Mouse (Mus musculus): Measurements from ENCODE around the gene Cdk12.
A peak's percentile ranks its signal among the peaks of the same experiment; 100 is the strongest.

Cdk12 gene

DNA sequence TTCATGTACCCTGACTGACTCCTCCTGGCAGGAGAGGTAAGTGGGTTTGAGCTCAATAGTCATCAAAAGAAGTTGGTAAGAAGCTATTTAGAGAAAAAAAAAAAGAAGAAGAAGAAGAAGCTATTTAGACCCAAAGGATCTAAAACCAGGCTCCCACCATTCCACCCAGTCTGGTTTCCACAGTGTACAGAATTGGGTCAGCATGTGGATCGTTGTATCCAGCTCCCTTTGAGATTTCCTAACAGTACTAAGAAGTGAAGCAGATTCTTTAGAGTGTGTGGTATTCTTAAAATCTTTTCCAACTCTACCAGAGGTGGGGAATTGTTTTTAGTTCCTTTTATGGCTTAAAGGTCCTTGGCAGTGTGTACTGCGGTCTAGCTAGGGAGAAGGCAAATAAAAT is 50.9 kb downstream of the Cdk12 start:
- DNase-seq (ENCODE audit: low spot score in 2 of 2), result no peak

DNA sequence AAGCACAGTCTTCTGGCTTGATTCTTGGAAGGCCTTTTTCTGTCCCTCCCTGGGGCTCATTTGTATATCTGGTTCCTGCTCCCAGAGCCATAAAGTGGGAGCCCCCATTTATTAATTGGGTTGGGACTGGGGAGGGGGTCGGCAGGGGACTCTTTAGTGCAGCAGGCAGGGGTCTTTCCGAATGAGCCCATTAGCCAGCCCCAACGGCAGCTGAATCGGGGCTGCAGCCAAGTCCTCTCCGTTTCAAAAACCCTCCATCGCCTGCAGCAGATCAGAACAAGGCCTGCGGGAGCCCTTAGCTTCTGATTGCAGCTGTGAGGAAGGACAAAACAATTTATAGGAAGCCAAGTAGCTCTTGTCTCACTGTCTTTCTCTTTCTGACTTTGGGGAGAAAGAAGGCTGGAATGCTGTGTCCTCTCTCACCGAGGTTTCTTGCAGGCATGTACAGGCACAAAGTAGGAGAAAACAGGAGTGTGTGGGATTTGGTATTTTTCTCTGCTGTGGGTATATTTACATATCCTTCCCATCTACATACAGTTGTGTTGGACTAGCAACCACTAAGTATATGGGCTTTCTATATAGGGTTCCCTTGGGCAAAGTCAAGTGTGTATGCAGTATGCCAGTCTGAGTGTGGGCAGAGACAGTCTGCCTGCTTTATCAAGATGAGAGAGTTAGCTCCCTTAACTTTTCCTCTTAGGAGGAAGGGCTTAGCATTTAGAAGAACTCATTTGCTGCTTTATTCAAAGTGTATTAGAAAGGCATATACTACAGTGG is 58.0 kb downstream of the Cdk12 start:
- DNase-seq (ENCODE audit: low spot score in 2 of 2), result no peak

DNA sequence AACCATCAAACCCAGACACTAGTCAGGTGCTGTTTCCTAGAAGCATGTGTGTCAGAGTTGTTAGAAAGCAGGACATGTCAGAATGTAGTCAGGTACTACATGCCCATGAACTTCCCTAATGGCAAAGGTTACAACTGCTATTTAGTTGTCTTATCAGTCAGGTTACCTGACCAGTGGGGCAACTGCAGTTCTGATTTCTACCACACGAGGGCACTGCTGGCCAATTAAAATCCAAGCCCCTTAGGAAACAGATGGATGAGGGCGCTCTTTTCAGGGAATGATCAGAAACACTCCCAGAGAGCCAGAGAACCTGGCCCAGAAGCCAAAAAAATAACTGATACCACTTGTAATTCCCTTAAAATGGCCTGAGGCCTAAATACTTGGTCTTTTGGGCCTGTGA is 62.2 kb downstream of the Cdk12 start:
- peak; percentile 63 to 81 for DNase-seq (ENCODE audit: low spot score in 2 of 2)

DNA sequence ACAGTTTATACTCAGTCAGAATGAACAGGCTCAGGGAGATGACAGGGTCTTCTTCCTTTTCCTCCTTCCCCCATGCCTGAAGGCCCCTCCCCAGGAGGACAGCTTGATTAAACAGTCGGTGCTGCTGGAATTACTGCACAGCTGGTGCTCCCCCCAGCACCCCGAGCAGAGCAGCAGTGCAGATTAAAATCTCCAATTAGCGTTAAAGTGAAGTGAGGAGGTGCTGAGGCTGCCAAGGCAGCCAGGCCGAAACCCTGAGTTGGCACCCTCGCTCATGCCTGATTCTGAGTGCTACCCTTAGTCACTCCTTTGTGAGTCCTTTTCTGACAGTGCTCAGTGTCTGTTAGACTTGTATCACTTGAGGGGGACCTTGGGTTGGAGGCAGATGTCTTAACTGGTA is 63.0 kb downstream of the Cdk12 start:
- DNase-seq (ENCODE audit: low spot score in 2 of 2), result no peak

DNA sequence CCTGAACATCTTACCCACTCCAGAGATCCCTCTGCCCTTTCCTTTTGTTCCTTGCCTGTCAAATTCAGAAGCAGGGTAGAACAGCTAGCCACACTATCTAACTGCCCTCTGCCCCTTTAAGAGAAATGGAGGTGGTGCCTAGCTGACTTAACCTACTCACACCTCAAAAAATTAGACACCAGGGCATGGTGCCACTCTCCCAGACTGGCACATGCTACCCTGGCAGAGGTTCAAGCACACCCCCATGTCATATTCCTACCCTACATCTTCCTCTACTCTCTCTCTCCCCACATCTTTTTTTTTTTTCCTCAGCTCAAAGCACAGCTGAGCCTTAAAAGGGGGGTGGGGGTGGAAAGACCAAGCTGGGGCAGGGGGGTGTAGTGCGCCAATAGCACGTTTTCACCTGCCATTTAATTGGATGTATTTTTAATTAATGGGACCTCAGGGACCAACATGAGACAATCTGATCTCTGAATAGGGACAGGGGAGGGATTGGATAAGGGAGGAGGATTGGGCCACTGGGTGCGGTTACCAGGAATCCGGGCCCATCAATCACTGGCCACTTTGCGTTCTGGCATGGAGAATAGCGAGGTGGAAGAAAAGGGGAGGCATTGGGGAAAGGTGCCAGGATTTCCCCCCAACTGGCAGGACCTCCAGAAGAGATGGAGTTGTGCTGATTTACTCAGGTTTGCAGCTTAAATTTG is 64.0 kb downstream of the Cdk12 start:
- no peak for DNase-seq (ENCODE audit: low spot score in 2 of 2)

DNA sequence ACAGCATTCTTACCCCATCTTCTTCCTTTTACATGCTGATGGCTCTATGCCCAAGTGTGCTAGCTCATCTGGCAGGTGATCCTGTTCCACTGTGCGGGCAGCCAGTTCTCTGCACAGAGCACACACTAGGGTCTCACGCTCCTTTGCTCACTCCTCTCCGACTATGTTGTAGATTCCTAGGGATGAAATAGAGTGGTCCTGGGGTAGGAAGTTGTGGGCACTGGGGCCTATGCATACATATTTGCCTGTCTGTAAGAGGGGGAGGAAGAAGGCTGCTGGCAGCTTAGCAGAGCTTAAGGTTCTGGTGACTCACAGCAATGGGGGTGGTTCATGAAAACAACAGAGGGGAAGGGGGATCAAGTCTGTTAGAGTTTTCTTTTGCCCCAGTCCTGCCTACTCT is 67.2 kb downstream of the Cdk12 start:
- no peak for DNase-seq (ENCODE audit: low spot score in 2 of 2)

DNA sequence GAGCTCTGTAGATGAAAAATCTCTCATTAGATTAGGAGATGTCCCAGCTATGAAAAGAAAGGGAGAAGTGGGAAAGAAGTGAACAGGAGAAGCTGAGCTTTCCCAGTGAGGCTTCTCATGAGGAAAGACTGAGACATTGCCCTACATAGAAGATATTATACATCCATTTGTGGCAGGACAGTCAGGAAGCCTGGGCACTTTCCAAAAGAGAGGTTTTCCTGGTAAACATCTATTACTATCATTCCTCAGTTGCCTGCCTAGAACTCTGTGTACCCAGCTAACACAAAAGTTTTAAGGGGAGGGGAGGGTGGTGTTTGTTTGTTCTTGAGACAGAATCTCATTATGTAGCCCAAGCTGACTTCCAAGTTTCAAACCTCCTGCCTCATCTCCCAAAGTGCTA is 67.6 kb downstream of the Cdk12 start:
- DNase-seq (ENCODE audit: low spot score in 2 of 2), result no peak

DNA sequence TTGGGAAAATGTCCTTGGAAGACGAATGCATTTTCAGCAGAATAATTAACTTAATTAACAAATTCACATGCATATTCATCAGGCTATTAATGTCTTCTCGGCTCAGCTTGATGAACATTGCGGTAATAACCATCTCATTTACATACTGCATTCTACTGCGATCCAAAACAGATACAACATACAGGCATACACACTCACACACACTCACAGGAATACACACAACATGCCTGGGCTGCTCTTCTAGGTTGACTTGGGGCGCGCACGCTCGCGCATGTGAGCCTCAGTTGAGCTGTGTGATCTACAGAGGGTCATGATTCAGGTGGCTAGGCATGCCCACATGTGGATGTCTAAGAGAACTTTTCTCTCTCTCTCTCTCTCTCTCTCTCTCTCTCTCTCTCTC is 80.9 kb downstream of the Cdk12 start:
- peak in 1 of 2 experiments; percentile 36 for DNase-seq (ENCODE audit: low spot score in 2 of 2)

DNA sequence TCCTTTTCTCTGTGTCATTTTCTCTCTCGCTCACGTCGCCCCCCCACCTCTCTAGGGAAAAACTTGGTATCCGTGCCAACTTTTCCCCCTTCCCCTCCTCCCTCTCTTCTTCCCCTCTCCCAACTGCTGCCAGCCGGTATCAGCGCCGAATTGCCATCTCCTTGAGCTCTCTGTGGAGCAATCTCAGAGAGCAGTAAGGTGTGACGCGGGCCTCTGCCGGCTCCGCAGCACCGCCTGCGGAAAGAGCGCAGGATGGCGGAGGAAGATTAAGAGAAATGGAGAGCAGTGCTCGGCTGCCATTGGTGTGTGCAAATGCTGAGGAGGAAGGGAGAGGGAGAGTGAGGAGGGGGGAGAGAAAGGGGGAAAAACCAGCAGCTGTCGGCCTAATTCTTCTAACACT is 81.4 kb downstream of the Cdk12 start:
- peak; percentile 44 to 61 for DNase-seq (ENCODE audit: low spot score in 2 of 2)

DNA sequence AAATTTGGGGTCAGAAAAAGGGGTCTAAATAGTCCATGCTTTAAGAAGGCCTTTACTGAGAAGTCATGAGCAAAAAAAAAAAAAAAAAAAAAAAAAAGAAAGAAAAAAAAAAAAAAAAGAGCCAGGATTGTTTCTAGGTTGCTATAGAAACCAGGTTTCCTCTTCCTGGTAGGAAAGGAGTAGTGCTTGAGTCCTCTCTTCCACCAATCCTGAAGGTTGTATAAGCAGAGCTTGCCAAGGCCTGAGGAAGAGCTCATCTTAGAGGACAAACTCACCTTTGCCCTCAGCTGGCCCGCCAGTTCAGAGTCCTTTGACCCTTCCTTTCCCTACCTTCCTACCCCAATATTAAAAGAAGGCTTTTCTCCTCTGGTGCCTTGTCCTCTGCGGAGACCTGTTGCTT is 82.5 kb downstream of the Cdk12 start:
- no peak for DNase-seq (ENCODE audit: low spot score in 2 of 2)

DNA sequence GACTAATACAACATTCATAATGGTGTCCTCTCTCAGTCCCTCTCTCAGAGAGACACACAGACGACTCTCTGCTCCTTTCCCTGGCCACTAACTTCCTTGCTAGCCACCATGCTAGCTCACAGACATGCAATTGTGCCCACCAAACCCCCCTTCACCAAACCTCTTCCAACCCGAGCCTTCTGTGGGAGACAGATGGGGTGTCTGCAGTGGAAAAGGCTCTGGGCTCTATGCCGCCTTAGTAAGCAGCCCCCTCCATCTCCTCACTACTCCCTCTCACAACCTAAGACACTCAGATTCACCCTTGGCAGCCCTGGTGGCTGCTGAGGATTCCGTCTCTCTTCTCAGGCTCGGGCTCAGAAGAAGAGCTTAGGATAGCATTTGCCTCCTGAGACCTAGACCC is 84.7 kb downstream of the Cdk12 start:
- no peak for DNase-seq (ENCODE audit: low spot score in 2 of 2)

DNA sequence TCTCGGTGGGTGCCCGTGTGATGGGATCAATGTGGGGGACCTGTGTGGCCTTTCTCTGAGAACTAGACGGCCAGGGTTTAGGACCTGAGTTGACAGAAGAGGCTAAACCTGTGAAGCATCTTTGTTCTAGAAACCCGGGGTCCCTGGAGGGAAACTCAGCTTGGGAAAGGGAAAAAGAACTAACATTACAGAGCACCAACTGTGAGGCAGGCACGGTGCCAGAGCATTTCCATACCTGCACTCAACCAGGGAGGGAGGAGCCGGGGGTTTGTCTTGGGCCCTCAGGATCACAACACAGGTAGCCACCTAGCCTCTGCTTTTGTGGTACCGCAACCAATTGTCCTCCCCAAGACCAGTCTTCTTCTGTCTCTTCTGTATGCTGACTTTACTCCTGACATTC is 85.1 kb downstream of the Cdk12 start:
- no peak for DNase-seq (ENCODE audit: low spot score in 2 of 2)

DNA sequence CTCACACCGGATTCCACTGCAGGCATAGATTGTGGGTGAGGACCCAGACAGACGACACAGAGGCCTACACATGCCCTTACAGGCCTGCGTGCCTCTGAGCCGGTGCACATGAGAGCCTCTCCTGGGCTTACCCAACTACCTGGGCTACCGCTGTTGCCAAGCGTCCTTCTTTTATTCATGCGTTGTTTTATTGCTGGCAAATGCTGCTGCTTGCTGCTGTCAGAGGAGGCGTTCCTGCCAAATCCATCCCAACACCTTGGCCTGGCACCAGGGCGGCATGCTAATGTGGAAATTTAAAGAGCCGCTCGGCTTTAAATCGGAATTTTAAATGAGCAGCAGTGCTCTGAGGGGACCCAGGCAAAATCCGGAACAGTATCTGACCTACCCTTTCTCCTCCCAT is 87.0 kb downstream of the Cdk12 start:
- peak in 1 of 2 experiments; percentile 21 for DNase-seq (ENCODE audit: low spot score in 2 of 2)

DNA sequence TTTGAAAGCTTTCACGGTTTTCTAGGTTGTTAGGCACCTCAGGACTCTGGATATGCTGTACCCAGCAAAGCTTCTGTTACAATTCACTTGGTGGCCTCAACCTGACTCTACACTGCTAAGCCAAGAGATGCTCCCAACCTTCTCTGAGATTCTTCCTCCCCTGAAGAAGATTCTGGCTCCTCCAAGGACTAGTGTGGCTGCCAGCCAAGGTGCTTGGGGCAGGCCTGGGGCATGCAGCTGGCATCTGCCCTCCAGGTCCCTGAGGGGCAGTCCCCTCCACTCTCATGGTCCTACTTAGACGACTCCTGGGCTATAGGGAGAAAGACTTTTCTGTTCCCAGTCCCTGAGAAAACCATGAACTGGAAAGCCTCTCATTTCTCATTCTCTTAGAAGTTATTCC is 88.0 kb downstream of the Cdk12 start:
- no peak for DNase-seq (ENCODE audit: low spot score in 2 of 2)

DNA sequence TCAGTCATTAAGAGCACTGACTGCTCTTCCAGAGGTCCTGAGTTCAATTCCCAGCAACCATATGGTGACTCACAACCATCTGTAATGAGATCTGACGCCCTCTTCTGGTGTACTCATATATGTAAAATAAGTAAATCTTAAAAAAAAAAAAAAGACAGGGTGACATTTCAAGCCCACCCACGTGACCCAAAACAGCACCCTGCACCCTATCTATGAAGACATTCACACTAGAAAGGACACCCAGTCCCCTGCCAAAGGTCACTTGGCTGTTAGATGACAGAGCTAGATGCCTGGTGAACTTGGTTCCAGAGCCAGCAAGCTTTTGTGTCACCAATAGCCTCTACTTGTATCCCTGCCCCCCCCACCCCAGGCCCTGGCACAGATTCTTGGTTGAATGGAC is 90.2 kb downstream of the Cdk12 start:
- no peak for DNase-seq (ENCODE audit: low spot score in 2 of 2)

DNA sequence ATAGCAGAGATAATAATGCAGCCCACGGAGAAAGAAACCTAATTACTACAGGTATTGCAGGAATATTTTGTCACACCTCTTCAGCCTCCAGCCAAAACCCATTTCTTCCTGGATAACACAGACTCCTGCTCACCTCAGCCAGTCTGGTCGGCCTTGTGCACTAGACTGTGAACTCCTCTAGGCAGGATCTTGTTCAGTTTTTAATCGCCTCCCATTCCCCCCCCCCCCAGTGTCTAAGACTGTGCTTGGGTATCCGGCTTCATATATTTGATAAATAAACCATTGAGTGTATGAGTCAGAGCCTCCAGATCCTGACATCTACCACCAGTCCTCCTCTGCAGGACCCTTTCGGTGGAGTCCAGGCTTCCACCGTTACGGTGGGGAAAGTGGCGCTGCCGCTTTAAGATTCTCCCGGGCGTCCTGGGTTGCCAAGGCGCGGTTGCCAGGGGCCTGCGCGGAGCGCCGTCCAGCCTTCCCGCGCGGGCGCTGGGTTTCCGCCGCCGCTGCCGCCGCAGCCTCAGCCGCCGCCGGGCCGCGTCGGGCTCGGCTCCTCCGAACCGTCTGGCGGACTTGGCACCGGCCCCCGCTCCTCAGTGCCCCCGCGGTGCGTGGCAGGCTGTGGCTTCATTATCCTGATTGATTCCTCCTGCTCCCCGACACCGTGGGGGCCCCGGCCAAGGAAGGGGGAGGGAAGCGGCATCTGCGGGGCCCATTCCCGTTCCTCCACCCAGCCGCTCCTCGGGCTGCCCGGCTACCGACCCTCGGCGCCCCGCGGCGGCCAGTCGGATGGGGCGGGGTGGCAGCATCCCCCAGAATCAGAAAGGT is 91.5 kb downstream of the Cdk12 start:
- DNase-seq (ENCODE audit: low spot score in 2 of 2), result peak; percentile 39 to 75

DNA sequence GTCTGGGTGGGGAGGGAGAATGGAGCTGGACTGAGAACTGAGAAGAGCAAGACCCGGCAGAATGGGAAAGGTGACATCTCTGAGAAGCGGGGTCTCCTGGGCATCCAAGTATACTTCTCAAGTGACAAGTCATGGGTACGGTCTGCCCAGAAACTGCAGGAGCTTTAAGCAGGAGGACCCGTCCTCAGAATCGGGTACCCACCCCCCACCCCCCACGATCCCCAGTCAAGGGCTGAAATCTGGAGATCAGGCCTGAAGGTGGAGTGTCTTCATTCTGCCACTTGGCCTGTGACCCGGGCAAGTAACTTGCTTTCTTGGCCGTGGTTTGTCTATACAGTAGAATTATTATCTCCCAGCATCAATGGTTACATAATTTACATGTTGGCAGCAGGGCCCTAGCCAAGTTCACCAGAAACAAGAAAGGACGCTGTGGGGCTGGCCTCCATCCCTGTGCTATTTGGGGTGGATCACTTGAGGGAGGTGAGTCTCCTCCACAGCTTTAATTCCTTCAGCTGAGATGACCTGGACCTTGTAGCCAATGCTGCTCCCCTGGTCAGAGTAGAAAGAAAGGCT is 92.2 kb downstream of the Cdk12 start:
- DNase-seq (ENCODE audit: low spot score in 2 of 2), result no peak

DNA sequence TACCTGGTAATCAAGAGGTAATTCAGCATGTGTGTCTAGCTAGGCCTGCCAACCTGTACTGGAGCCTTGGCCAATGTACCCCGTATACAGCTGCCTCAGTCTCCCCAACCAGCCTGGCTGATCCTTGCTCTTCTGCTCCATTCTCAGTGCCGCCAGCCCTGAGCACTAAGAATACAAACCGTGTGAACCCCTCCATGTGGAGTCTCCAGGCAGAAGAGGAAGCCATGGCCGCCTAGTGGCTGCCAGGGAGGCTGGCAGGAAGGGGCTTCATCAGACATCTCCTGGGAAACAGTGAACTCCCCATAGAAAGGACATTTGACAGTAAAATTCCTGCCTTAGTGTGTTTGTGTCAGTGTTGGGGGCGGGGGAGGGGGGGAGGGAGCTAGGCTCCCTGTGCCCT is 93.4 kb downstream of the Cdk12 start:
- DNase-seq (ENCODE audit: low spot score in 2 of 2), result peak; percentile 47 to 58

DNA sequence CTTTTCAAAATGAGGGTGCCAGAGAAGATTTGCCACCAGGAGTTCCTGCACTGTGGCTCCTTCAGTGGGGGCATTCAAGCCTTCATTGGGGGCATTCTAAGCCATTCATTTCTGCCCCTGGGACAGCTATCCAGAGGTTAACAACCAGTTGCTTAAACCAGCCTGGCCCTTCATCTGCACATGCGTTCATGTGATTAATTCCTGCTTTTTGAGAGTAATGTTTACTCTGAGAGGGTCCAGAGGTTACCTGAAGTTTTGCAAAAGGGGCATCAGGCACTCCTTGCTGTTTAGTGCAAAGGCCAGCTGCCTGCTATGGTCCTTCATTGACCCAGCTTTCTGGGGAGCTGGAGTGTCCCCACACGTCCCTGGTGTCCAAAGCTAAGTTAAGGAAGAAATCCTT is 94.1 kb downstream of the Cdk12 start:
- no peak for DNase-seq (ENCODE audit: low spot score in 2 of 2)

DNA sequence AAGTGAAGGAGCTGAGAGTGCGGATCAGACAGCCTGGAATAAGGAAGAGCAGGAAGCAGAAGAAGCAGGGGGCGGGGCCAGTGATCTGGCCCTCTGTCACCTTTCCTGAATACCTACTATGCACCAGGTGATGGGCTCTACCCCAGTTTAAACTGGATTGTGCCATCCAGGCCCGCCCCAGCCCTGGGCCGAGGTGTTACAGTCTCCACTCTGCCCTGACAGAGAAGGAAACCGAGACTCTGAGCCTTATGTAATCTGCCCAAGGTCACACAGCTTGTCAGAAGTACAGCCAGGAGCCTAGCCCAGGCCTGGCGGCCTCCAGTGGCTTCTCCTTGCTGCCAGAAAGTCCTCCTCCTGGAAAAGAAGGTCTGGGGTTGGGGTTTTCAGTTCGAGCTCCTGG is 94.9 kb downstream of the Cdk12 start:
- no peak for DNase-seq (ENCODE audit: low spot score in 2 of 2)

DNA sequence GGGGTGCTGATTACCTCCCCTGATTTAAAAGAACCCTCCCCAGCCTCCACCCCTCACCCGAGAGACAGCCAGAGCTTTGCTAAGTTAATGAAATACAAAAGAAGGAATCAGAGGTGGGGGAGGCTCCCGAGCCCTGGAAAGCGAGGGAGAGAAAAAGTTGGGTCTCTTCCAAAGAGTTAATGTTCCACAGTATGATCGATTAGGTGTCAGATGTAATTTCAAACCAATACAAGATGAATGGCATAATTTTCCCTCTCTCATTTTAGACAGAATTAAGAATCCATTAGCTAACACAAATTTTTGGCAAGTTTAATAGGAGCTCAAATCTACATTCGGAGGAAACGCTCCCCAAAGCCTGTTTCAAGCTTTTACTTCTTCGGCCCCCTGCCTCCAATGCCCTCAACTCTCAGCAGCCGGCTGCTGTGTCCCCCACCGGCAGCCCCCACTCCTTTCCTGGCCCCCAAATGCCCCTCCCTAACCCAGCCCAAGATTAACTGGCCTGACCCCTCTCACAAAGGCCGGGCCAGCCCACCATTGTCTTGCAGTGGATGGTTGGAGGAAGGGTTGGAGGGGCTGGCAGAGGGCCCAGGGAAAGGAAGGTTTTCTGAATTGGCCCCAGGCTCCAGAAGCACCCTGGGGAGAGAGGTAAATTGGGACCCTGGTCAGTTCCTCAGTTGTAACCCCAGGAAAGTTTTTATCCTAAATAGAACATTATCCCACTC is 95.8 kb downstream of the Cdk12 start:
- no peak for DNase-seq (ENCODE audit: low spot score in 2 of 2)

Data from frontal cortex, postnatal 10 days (tissue).